Comparison of ENCODE assay signal across 13 mouse cellular contexts in genomic region chr11:84939508-84940053, GRCm38 (mm10). TPM values are rescaled to one million over a fixed set of nuclear protein-coding genes. Genes with fewer than 3 reads are reported as not detected.
A peak's percentile ranks its signal among the peaks of the same experiment; 100 is the strongest.
DNase-seq lines count a peak whose midpoint lies in the region; ATAC-seq lines count a peak whose summit lies in the region.
"Had no signal": no experiment of that assay in that cellular context is flagged by ENCODE, and none has a peak within 500 bp of the region (broad histone marks: within the 10 kb centered on the region; RNA-seq: fewer than 3 reads in every experiment).

No protein-coding gene starts in this region.

- H3K9ac ChIP-seq in forebrain, embryonic 14.5 days (ENCODE audit: low read length): no peak overlapping the region
- no peak overlapping the region for H3K9ac ChIP-seq in midbrain, embryonic 15.5 days
- no peak overlapping the region for H3K9ac ChIP-seq in midbrain, embryonic 11.5 days (ENCODE audit: low read length)
- no peak overlapping the region for H3K9ac ChIP-seq in kidney, embryonic 15.5 days

- DNase-seq in forebrain, embryonic 14.5 days (ENCODE audit: low spot score): peak; percentile 84
- no peak for DNase-seq in forebrain, embryonic 10.5 days (ENCODE audit: extremely low spot score, low spot score)
- no peak for DNase-seq in midbrain, embryonic 11.5 days (ENCODE audit: low spot score, missing footprints)
- DNase-seq in layer of hippocampus, postnatal 36 days: peak; percentile 70 to 75
- peak; percentile 75 for DNase-seq in telencephalon, adult 2 months (ENCODE audit: low read depth, low spot score)
- no peak for DNase-seq in gastrocnemius, postnatal 14 days
- DNase-seq: adrenal gland, postnatal 36 days; cerebellum, postnatal 36 days; heart, postnatal 14 days; lung, adult 18-20 months had no signal

- WGBS in forebrain, embryonic 14.5 days: 52% methylated on average over 8 of the region's 8 CpGs
- WGBS in forebrain, embryonic 10.5 days: 76% methylated on average over 8 of the region's 8 CpGs
- WGBS in midbrain, embryonic 15.5 days: 46% methylated on average over 8 of the region's 8 CpGs
- WGBS in midbrain, embryonic 11.5 days: 55% methylated on average over 8 of the region's 8 CpGs
- WGBS in kidney, embryonic 15.5 days: 60% methylated on average over 8 of the region's 8 CpGs

- H3K27ac ChIP-seq in forebrain, embryonic 14.5 days (ENCODE audit: low read depth, low read length): peak overlapping the region; percentile 81
- H3K27ac ChIP-seq in forebrain, embryonic 10.5 days: no peak overlapping the region
- H3K27ac ChIP-seq in midbrain, embryonic 15.5 days: peak overlapping the region; percentile 5; the same call in 1 of the 2 replicates
- H3K27ac ChIP-seq in midbrain, embryonic 11.5 days (ENCODE audit: low read depth, low read length): no peak overlapping the region
- H3K27ac ChIP-seq in kidney, embryonic 15.5 days: no peak overlapping the region

- intact Hi-C loops in gastrocnemius, postnatal 14 days (cut with DNase I; ENCODE audit: low total_unique reads): no loop called here

- H3K9me3 ChIP-seq in forebrain, embryonic 14.5 days (replicated peaks; ENCODE audit: control insufficient read depth, low read length): no peaks in the 10 kb centered on the region
- H3K9me3 ChIP-seq in forebrain, embryonic 10.5 days: no peaks in the 10 kb centered on the region
- H3K9me3 ChIP-seq in midbrain, embryonic 15.5 days: no peaks in the 10 kb centered on the region
- H3K9me3 ChIP-seq in midbrain, embryonic 11.5 days (ENCODE audit: control insufficient read depth, low read length): no peaks in the 10 kb centered on the region
- H3K9me3 ChIP-seq in kidney, embryonic 15.5 days (replicated peaks): no peaks in the 10 kb centered on the region

- H3K4me2 ChIP-seq in forebrain, embryonic 14.5 days (ENCODE audit: low read length): no peak overlapping the region
- H3K4me2 ChIP-seq in midbrain, embryonic 15.5 days: no peak overlapping the region
- no peak overlapping the region for H3K4me2 ChIP-seq in midbrain, embryonic 11.5 days
- no peak overlapping the region for H3K4me2 ChIP-seq in kidney, embryonic 15.5 days

- peaks cover 11% of the 10 kb centered on the region for H3K4me1 ChIP-seq in forebrain, embryonic 14.5 days (ENCODE audit: control insufficient read depth, insufficient read depth, low read length)
- peaks cover 16% of the 10 kb centered on the region for H3K4me1 ChIP-seq in forebrain, embryonic 10.5 days
- H3K4me1 ChIP-seq in midbrain, embryonic 15.5 days: peaks cover 14% of the 10 kb centered on the region
- peaks cover 13% of the 10 kb centered on the region for H3K4me1 ChIP-seq in midbrain, embryonic 11.5 days (ENCODE audit: control insufficient read depth, insufficient read depth, low read length)
- H3K4me1 ChIP-seq in kidney, embryonic 15.5 days: peaks cover 4% of the 10 kb centered on the region; the same call in 1 of the 2 replicates

- peak; percentile 77 for ATAC-seq in forebrain, embryonic 14.5 days
- ATAC-seq in midbrain, embryonic 15.5 days (replicated peaks): no peak
- ATAC-seq in midbrain, embryonic 11.5 days (ENCODE audit: low FRiP score): no peak
- no peak for ATAC-seq in kidney, embryonic 15.5 days (replicated peaks; ENCODE audit: low FRiP score)

- H3K36me3 ChIP-seq in forebrain, embryonic 14.5 days (ENCODE audit: control insufficient read depth, insufficient read depth, low read length): no peaks in the 10 kb centered on the region
- H3K36me3 ChIP-seq in forebrain, embryonic 10.5 days (replicated peaks): no peaks in the 10 kb centered on the region
- no peaks in the 10 kb centered on the region for H3K36me3 ChIP-seq in midbrain, embryonic 15.5 days (replicated peaks)
- no peaks in the 10 kb centered on the region for H3K36me3 ChIP-seq in midbrain, embryonic 11.5 days (ENCODE audit: control insufficient read depth, insufficient read depth, low read length)
- no peaks in the 10 kb centered on the region for H3K36me3 ChIP-seq in kidney, embryonic 15.5 days

- H3K4me3 ChIP-seq in forebrain, embryonic 14.5 days (ENCODE audit: low read depth, low read length): no peak overlapping the region
- H3K4me3 ChIP-seq in forebrain, embryonic 10.5 days: no peak overlapping the region
- no peak overlapping the region for H3K4me3 ChIP-seq in midbrain, embryonic 15.5 days
- H3K4me3 ChIP-seq in midbrain, embryonic 11.5 days (ENCODE audit: low read depth, low read length): no peak overlapping the region
- no peak overlapping the region for H3K4me3 ChIP-seq in kidney, embryonic 15.5 days (replicated peaks)
- H3K4me3 ChIP-seq: erythroblast, embryonic 14.5 days had no signal

- no peaks in the 10 kb centered on the region for H3K27me3 ChIP-seq in forebrain, embryonic 14.5 days (replicated peaks; ENCODE audit: control insufficient read depth, insufficient read depth, low read length)
- H3K27me3 ChIP-seq in forebrain, embryonic 10.5 days (ENCODE audit: poor library complexity, severe bottlenecking): peaks cover 4% of the 10 kb centered on the region; the same call in 1 of the 2 replicates
- no peaks in the 10 kb centered on the region for H3K27me3 ChIP-seq in midbrain, embryonic 15.5 days (replicated peaks)
- H3K27me3 ChIP-seq in midbrain, embryonic 11.5 days (ENCODE audit: control insufficient read depth, insufficient read depth, low read length): no peaks in the 10 kb centered on the region; the same call in 1 of the 2 replicates
- peaks cover 16% of the 10 kb centered on the region for H3K27me3 ChIP-seq in kidney, embryonic 15.5 days

RNA-seq across cellular contexts. Expression of gene Car4, which starts 18.0 kb away (rescaled TPM):
- 2.7 and 3.8 TPM in 2 replicates for polyA plus RNA-seq in forebrain, embryonic 14.5 days (2014; fragmentation: Nextera tagmentation; extraction: Ambion mirVana)
- polyA plus RNA-seq in forebrain, embryonic 10.5 days (2016; fragmentation: Nextera tagmentation; extraction: Ambion mirVana): 3.7 and 3.8 TPM in 2 replicates
- polyA plus RNA-seq in midbrain, embryonic 15.5 days (2015; fragmentation: Nextera tagmentation; extraction: Ambion mirVana): 5.3 and 6.0 TPM in 2 replicates
- polyA plus RNA-seq in midbrain, embryonic 11.5 days (2014; fragmentation: Nextera tagmentation; extraction: Ambion mirVana): 5.5 and 6.6 TPM in 2 replicates
- 10 to 100 TPM; 81.8 to 83.1 TPM for total RNA-seq in layer of hippocampus, postnatal 36 days (2021)
- 10 to 100 TPM; 18.3 to 28.3 TPM for total RNA-seq in gastrocnemius, postnatal 14 days (2021)
- 66.2 and 71.2 TPM in 2 replicates for polyA plus RNA-seq in kidney, embryonic 15.5 days (2015; fragmentation: Nextera tagmentation; extraction: Ambion mirVana)
- polyA plus RNA-seq: erythroblast, embryonic 14.5 days had no signal

RNA-seq across cellular contexts. Expression of gene Znhit3, which starts 23.4 kb away (rescaled TPM):
- polyA plus RNA-seq in forebrain, embryonic 14.5 days (2014; fragmentation: Nextera tagmentation; extraction: Ambion mirVana): 70.7 and 78.3 TPM in 2 replicates
- polyA plus RNA-seq in forebrain, embryonic 10.5 days (2016; fragmentation: Nextera tagmentation; extraction: Ambion mirVana): 97.6 and 99.8 TPM in 2 replicates
- 61.8 and 62.8 TPM in 2 replicates for polyA plus RNA-seq in midbrain, embryonic 15.5 days (2015; fragmentation: Nextera tagmentation; extraction: Ambion mirVana)
- polyA plus RNA-seq in midbrain, embryonic 11.5 days (2014; fragmentation: Nextera tagmentation; extraction: Ambion mirVana): 69.4 and 72.4 TPM in 2 replicates
- total RNA-seq in layer of hippocampus, postnatal 36 days (2021): 10 to 100 TPM; 31.3 to 33.7 TPM
- 10 to 100 TPM in 1 of 2 experiments, 1 to 10 TPM in 1; 9.5 to 11.2 TPM for total RNA-seq in gastrocnemius, postnatal 14 days (2021)
- polyA plus RNA-seq in kidney, embryonic 15.5 days (2015; fragmentation: Nextera tagmentation; extraction: Ambion mirVana): 60.0 and 65.0 TPM in 2 replicates

RNA-seq across cellular contexts. Expression of gene Pigw, which starts 59.5 kb away (rescaled TPM):
- 3.8 and 4.4 TPM in 2 replicates for polyA plus RNA-seq in forebrain, embryonic 14.5 days (2014; fragmentation: Nextera tagmentation; extraction: Ambion mirVana)
- polyA plus RNA-seq in forebrain, embryonic 10.5 days (2016; fragmentation: Nextera tagmentation; extraction: Ambion mirVana): 3.1 and 3.5 TPM in 2 replicates
- polyA plus RNA-seq in midbrain, embryonic 15.5 days (2015; fragmentation: Nextera tagmentation; extraction: Ambion mirVana): 2.3 and 2.5 TPM in 2 replicates
- polyA plus RNA-seq in midbrain, embryonic 11.5 days (2014; fragmentation: Nextera tagmentation; extraction: Ambion mirVana): 3.1 and 3.9 TPM in 2 replicates
- 1 to 10 TPM; 8.2 to 8.4 TPM for total RNA-seq in layer of hippocampus, postnatal 36 days (2021)
- 1 to 10 TPM; 6.6 to 6.8 TPM for total RNA-seq in gastrocnemius, postnatal 14 days (2021)
- 3.7 and 4.9 TPM in 2 replicates for polyA plus RNA-seq in kidney, embryonic 15.5 days (2015; fragmentation: Nextera tagmentation; extraction: Ambion mirVana)

RNA-seq across cellular contexts. Expression of gene Myo19, which starts 59.6 kb away (rescaled TPM):
- 5.2 and 5.7 TPM in 2 replicates for polyA plus RNA-seq in forebrain, embryonic 14.5 days (2014; fragmentation: Nextera tagmentation; extraction: Ambion mirVana)
- polyA plus RNA-seq in forebrain, embryonic 10.5 days (2016; fragmentation: Nextera tagmentation; extraction: Ambion mirVana): 11.0 and 12.3 TPM in 2 replicates
- polyA plus RNA-seq in midbrain, embryonic 15.5 days (2015; fragmentation: Nextera tagmentation; extraction: Ambion mirVana): 6.0 and 7.2 TPM in 2 replicates
- 7.5 and 7.7 TPM in 2 replicates for polyA plus RNA-seq in midbrain, embryonic 11.5 days (2014; fragmentation: Nextera tagmentation; extraction: Ambion mirVana)
- total RNA-seq in layer of hippocampus, postnatal 36 days (2021): 1 to 10 TPM; 7.0 to 8.6 TPM
- 1 to 10 TPM; 2.1 to 2.9 TPM for total RNA-seq in gastrocnemius, postnatal 14 days (2021)
- polyA plus RNA-seq in kidney, embryonic 15.5 days (2015; fragmentation: Nextera tagmentation; extraction: Ambion mirVana): 11.1 and 12.3 TPM in 2 replicates

Comparison
In these comparisons a context has a peak if more than half of its experiments do, and no peak if none do; other contexts are left out.
1. DNase-seq: peak in forebrain, embryonic 14.5 days (single experiment), layer of hippocampus, postnatal 36 days (2 of 2) and telencephalon, adult 2 months (single experiment); none in forebrain, embryonic 10.5 days (single experiment), midbrain, embryonic 11.5 days (single experiment) and gastrocnemius, postnatal 14 days (single experiment).
2. H3K27ac ChIP-seq: peak in forebrain, embryonic 14.5 days (single experiment) and midbrain, embryonic 15.5 days (single experiment); none in forebrain, embryonic 10.5 days (single experiment), midbrain, embryonic 11.5 days (single experiment) and kidney, embryonic 15.5 days (single experiment).